Mouse (Mus musculus) cerebellum, adult 11-12 months (tissue): ENCODE results near the gene Mlx.

Experiments used
- DNase-seq: peaks from one replicate; pipeline ENCODE4 v3.0.0; 2022

Gene Mlx

GRCm38 (mm10) chr11:101066549-101067412 lies 20.3 kb upstream of the Mlx start:
- peak; percentile 88 for DNase-seq

GRCm38 (mm10) chr11:101069391-101070188 lies 17.5 kb upstream of the Mlx start, which contains the start of gene Naglu:
TSS of gene Naglu (plus strand) at chr11:101070012.
- peak; percentile 97 for DNase-seq

GRCm38 (mm10) chr11:101070189-101070527 lies 16.9 kb upstream of the Mlx start:
- no peak for DNase-seq

GRCm38 (mm10) chr11:101070987-101071386 lies 16.1 kb upstream of the Mlx start:
- no peak for DNase-seq

GRCm38 (mm10) chr11:101071810-101072428 lies 15.2 kb upstream of the Mlx start:
- DNase-seq, result peak; percentile 65

- DNase-seq, result no peak
These were observed 9.0 kb upstream of the Mlx start, which contains the start of gene Hsd17b1 for GRCm38 (mm10) chr11:101078121-101078520. TSS of gene Hsd17b1 (plus strand) at chr11:101078411.

- peak; percentile 49 for DNase-seq
These were observed 7.3 kb upstream of the Mlx start for GRCm38 (mm10) chr11:101079746-101080145.

GRCm38 (mm10) chr11:101080421-101080820 lies 6.7 kb upstream of the Mlx start:
- peak; percentile 8 for DNase-seq

GRCm38 (mm10) chr11:101081659-101082058 lies 5.4 kb upstream of the Mlx start:
- no peak for DNase-seq

- DNase-seq, result peak; percentile 92
These were observed 4.6 kb upstream of the Mlx start, which contains the start of gene Coasy for GRCm38 (mm10) chr11:101082208-101083082. TSS of gene Coasy (plus strand) at chr11:101082565.

- DNase-seq, result peak; percentile 75
These were observed 3.9 kb upstream of the Mlx start for GRCm38 (mm10) chr11:101083083-101083697.

GRCm38 (mm10) chr11:101084246-101084645 lies 2.8 kb upstream of the Mlx start:
- DNase-seq, result peak; percentile 61

GRCm38 (mm10) chr11:101084811-101085210 lies 2.3 kb upstream of the Mlx start:
- DNase-seq, result peak; percentile 41

- peak; percentile 50 for DNase-seq
These were observed 1.3 kb upstream of the Mlx start for GRCm38 (mm10) chr11:101085617-101086322.

GRCm38 (mm10) chr11:101086323-101086674 lies 778 bp upstream of the Mlx start:
- DNase-seq, result peak; percentile 55

GRCm38 (mm10) chr11:101087682-101088055 lies 592 bp downstream of the Mlx start:
- DNase-seq, result no peak

GRCm38 (mm10) chr11:101089931-101090330 lies 2.9 kb downstream of the Mlx start:
- DNase-seq, result no peak

- DNase-seq, result no peak
These were observed 7.8 kb downstream of the Mlx start for GRCm38 (mm10) chr11:101094930-101095313.

GRCm38 (mm10) chr11:101095314-101096024 lies 8.4 kb downstream of the Mlx start, which contains the start of gene Psmc3ip:
TSS of gene Psmc3ip (minus strand) at chr11:101095436.
- peak; percentile 95 for DNase-seq

- peak; percentile 24 for DNase-seq
These were observed 11.2 kb downstream of the Mlx start for GRCm38 (mm10) chr11:101098231-101098630.
